Mouse (Mus musculus): ENCODE data around the gene Adcy5.

The Adcy5 gene

DNA sequence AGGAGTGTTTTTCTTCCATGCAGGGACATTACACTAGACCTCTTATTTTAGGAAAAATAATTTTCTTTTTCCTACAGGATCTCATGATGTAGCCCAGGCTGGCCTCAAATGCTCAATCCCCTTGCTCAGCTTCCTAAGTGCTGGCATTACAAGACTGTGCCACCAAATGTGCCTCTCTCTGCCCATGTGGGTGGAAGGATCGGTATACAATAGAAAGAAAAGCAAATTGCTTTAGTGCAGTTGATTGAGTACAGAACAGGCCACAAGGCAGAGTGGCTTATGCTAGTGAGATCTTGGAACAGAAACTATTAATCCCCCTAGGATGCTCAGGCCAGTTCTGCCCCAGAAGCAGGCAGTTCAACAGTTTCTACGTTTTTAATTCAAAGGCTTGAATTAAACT lies 165.1 kb downstream of the Adcy5 start:
- DNase-seq = no peak

DNA sequence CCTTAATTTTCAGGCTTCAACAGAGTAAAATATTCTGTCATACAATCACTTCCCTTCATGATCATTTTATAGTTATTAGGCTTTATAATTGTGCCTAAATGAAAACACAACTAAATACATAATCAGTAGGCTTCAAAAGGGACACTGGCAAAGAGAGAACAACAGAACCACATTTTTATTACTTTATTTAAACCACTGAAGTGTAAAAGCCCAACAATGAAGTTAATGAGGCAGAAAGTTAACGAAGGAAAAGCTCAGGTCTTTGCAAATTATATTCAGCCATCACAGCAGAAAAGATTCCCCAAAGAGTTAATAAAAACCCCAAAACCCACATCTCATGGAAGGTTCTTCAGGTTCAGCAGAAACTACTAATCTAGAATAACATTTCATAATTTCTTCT lies 175.8 kb downstream of the Adcy5 start:
- DNase-seq = no peak
